ENCODE assay signal across 8 mouse cellular contexts in the genomic region with DNA sequence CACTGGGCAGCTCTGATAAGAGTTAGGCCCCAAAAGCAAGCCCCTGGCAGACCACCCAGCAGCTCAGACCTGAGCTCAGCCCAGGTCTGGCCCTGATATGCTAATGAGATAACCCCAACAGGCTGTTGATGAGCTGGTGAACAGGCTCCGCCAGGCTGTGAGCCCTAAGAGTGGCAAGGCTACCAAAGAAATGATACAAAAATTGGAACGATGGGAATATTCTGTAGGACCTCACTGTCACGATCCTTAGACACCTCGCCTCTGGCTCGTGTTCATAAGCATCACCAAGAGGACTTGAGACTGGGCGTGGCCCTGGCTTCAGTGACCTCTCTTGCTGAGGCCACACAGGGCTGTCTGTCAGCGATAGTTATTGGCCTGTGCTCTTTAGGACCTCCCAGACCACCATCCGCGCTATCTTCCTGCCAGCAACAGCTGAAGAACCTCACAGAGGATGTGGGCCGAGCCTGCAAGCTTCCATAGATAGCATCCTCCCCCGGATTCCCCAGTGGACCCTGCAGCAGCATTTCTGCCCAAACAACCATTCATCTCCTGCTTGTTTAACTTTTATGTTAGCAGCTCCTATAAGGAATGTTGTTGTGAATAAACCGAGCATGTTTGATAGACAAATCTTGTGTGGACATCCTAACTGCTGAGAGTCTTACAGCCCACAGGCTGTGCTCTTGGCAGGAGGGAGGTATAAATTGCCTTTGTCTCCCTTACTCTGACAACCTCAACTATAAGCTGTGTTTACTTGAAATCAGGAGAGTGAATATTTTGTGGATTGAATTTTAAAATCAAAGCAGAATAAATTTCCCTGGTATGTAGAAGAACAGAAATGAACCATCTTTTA. TPM values are rescaled to one million over a fixed set of nuclear protein-coding genes. Genes with fewer than 3 reads are reported as not detected.
DNase-seq lines count a peak whose midpoint lies in the region; TF ChIP-seq lines count a peak whose summit lies in the region.

No protein-coding gene starts in this region.

- peak overlapping the region; percentile 35; the same call in 1 of the 2 replicates for H3K4me3 ChIP-seq in heart, embryonic 10.5 days

- TF ChIP-seq CTCF in brain, embryonic 14.5 days (IDR thresholded peaks at IDR 0.05; ENCODE audit: borderline replicate concordance, extremely low read depth, insufficient read depth, insufficient read length): no peak

- peak; percentile 18 to 53 for DNase-seq in gastrocnemius, postnatal 4 days (ENCODE audit: low spot score in 2 of 2)
- no peak for DNase-seq in gastrocnemius, adult 18-20 months (ENCODE audit: low spot score)
- DNase-seq in brain, embryonic 14.5 days (ENCODE audit: low read depth): peak; percentile 51
- DNase-seq in heart, embryonic 10.5 days (ENCODE audit: low spot score): peak; percentile 97
- peak; percentile 33 to 58 for DNase-seq in kidney, postnatal 25 days
- DNase-seq in mesoderm, embryonic 11.5 days (ENCODE audit: low read depth, low spot score): peak; percentile 73
- no peak for DNase-seq in layer of hippocampus, adult 9-10 months (ENCODE audit: low spot score)
- no peak for DNase-seq in adrenal gland, postnatal 25 days

- no peak for TF ChIP-seq POLR2A in brain, embryonic 14.5 days (IDR thresholded peaks at IDR 0.05; ENCODE audit: borderline replicate concordance, extremely low read depth, insufficient read depth, insufficient read length, poor library complexity, severe bottlenecking)

- H3K27me3 ChIP-seq in heart, embryonic 10.5 days (ENCODE audit: insufficient read depth, poor library complexity, severe bottlenecking): no peaks in the 10 kb centered on the region

- no peaks in the 10 kb centered on the region for H3K9me3 ChIP-seq in heart, embryonic 10.5 days

- WGBS in heart, embryonic 10.5 days: 7% methylated on average over 12 of the region's 12 CpGs

- H3K36me3 ChIP-seq in heart, embryonic 10.5 days: no peaks in the 10 kb centered on the region

- H3K27ac ChIP-seq in heart, embryonic 10.5 days: peak overlapping the region; percentile 74

- peaks cover 43% of the 10 kb centered on the region for H3K4me1 ChIP-seq in heart, embryonic 10.5 days

RNA-seq across cellular contexts. Expression of gene Spz1, which starts 17.0 kb away (rescaled TPM):
- total RNA-seq in gastrocnemius, postnatal 4 days (2021): not detected
- total RNA-seq in gastrocnemius, adult 18-20 months (2021): not detected
- not detected in 2 replicates for polyA plus RNA-seq in brain, embryonic 14.5 days (2012; rRNA removed)
- not detected in 2 replicates for polyA plus RNA-seq in heart, embryonic 10.5 days (2016; fragmentation: Nextera tagmentation; extraction: Ambion mirVana)
- not detected in 2 replicates for total RNA-seq in adrenal gland, postnatal 25 days (2021)

RNA-seq across cellular contexts. Expression of gene Serinc5, which starts 17.9 kb away (rescaled TPM):
- total RNA-seq in gastrocnemius, postnatal 4 days (2021): 10 to 100 TPM; 35.8 to 37.7 TPM
- total RNA-seq in gastrocnemius, adult 18-20 months (2021): 1 to 10 TPM; 2.1 to 2.9 TPM
- 31.7 and 34.8 TPM in 2 replicates for polyA plus RNA-seq in brain, embryonic 14.5 days (2012; rRNA removed)
- polyA plus RNA-seq in heart, embryonic 10.5 days (2016; fragmentation: Nextera tagmentation; extraction: Ambion mirVana): 14.7 and 15.4 TPM in 2 replicates
- total RNA-seq in adrenal gland, postnatal 25 days (2021): 57.9 and 74.2 TPM in 2 replicates

Comparison
In these comparisons a context has a peak if more than half of its experiments do, and no peak if none do; other contexts are left out.
1. DNase-seq: peak in gastrocnemius, postnatal 4 days (2 of 2), brain, embryonic 14.5 days (single experiment), heart, embryonic 10.5 days (single experiment), kidney, postnatal 25 days (2 of 2) and mesoderm, embryonic 11.5 days (single experiment); none in gastrocnemius, adult 18-20 months (single experiment), layer of hippocampus, adult 9-10 months (single experiment) and adrenal gland, postnatal 25 days (single experiment).
2. RNA of gene Serinc5, which starts 17.9 kb away (total RNA-seq): 57.9 to 74.2 TPM in adrenal gland, postnatal 25 days and 35.8 to 37.7 TPM in gastrocnemius, postnatal 4 days; 2.1 to 2.9 TPM in gastrocnemius, adult 18-20 months; every median in the first group is over 4 times any median in the second.